Mouse (Mus musculus) limb, embryonic 10.5 days (tissue): ENCODE measurements at regions not wholly inside any gene's neighbourhood (a gene's known extent, or its start where the extent isn't known, plus 50 kb on each side); places are given as distances from the start of the nearest gene placed in this dataset.
"Not testable (repeated sequence)": the region's sequence is repeated elsewhere in the genome, so short reads cannot be mapped to it uniquely, and the experiment has no call there.

ENCODE experiments used
- DNase-seq: peaks from one replicate; pipeline ENCODE4 v3.0.0-alpha.2; 2017; ENCODE audit warnings: low spot score
- H3K27ac ChIP-seq: fragments of 300-500 bp; sonication (generic); 2 replicates; pipeline ENCODE4 v1.5.1; 2016; ENCODE audit warnings: mild to moderate bottlenecking
- H3K27me3 ChIP-seq: fragments of 300-500 bp; sonication (generic); 2 replicates; pipeline ENCODE4 v1.6.1; 2016; ENCODE audit warnings: low read depth, mild to moderate bottlenecking; ENCODE audit not compliant: poor library complexity, severe bottlenecking
- H3K36me3 ChIP-seq: fragments of 300-500 bp; sonication (generic); 2 replicates; pipeline ENCODE4 v1.6.1; 2016; ENCODE audit warnings: mild to moderate bottlenecking, moderate library complexity
- H3K4me1 ChIP-seq: fragments of 300-500 bp; sonication (generic); 2 replicates; pipeline ENCODE4 v1.6.1; 2016
- H3K4me3 ChIP-seq: fragments of 300-500 bp; sonication (generic); 2 replicates; pipeline ENCODE4 v1.5.1; 2016; ENCODE audit warnings: mild to moderate bottlenecking, moderate library complexity
- H3K9me3 ChIP-seq: fragments of 300-500 bp; sonication (generic); replicated peaks from 2 replicates; pipeline ENCODE4 v1.6.1; 2016; ENCODE audit warnings: mild to moderate bottlenecking
- WGBS: fragments of 180-500 bp; shearing (Covaris S2); methylation state at CpG from one replicate; pipeline ENCODE4 v1.1.7; 2016; 5-methylcytosine and 5-hydroxymethylcytosine counted together

DNA sequence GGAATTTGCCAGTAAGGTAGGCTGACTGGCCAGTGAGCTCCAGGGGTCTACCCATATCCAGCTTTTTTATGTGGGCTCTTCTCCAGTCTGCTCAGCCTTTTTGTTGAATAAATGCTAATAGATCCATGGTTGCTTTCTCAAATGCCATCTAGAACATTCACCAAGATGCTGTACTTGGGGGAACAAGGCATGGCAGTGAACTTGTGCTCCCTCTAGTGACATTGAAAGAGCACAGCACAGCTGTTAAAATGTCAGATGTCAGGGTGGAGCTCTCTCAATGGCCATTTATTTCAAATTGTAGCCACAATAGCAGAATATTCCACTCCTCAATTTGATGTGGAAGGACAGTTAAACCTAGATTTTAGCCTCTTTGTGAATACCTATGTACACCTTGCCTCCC is 86.3 kb downstream of the Kcnk1 start:
- Histone ChIP-seq H3K4me1 (no peaks in the 10 kb centered on the region), H3K4me3 (no peak overlapping the region), H3K36me3 (no peaks in the 10 kb centered on the region), H3K27me3 (no peaks in the 10 kb centered on the region), H3K27ac (no peak overlapping the region), H3K9me3 (no peaks in the 10 kb centered on the region)
- no peak for DNase-seq

DNA sequence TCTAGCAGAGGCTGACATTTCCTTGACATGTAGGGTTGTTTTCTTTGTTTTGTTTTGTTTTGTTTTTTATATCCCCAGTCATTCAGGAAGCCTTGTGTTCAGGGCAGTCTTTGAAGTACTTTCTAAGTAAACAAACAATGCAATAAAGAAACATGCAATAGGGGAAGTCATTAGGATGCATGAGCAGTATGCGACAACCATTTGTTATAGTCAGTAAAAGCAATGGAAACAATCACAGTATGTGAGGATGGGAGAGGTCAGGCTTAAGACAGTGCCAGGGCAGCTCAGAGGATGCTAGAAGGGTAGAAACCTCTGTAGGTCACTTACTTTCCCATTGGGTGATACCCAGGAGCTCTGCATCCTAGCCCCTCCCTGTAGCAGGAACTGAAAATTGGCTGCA is 87.9 kb downstream of the Kcnk1 start:
- Histone ChIP-seq H3K27ac (no peak overlapping the region), H3K4me1 (no peaks in the 10 kb centered on the region), H3K4me3 (no peak overlapping the region), H3K36me3 (no peaks in the 10 kb centered on the region), H3K9me3 (no peaks in the 10 kb centered on the region), H3K27me3 (no peaks in the 10 kb centered on the region)
- WGBS = 77% methylated on average over 1 of the region's 1 CpGs
- DNase-seq = no peak

GRCm38 (mm10) chr8:126090772-126091171 is 95.8 kb downstream of the Kcnk1 start:
- Histone ChIP-seq H3K27ac (no peak overlapping the region), H3K9me3 (no peaks in the 10 kb centered on the region), H3K27me3 (no peaks in the 10 kb centered on the region), H3K4me1 (no peaks in the 10 kb centered on the region), H3K36me3 (no peaks in the 10 kb centered on the region), H3K4me3 (no peak overlapping the region)
- WGBS = 67% methylated on average over 1 of the region's 1 CpGs
- no peak for DNase-seq

GRCm38 (mm10) chr8:126094005-126094404 is 99.0 kb downstream of the Kcnk1 start:
- Histone ChIP-seq H3K4me3 (no peak overlapping the region), H3K27ac (no peak overlapping the region), H3K4me1 (peaks cover 11% of the 10 kb centered on the region), H3K9me3 (no peaks in the 10 kb centered on the region), H3K27me3 (no peaks in the 10 kb centered on the region), H3K36me3 (no peaks in the 10 kb centered on the region)
- DNase-seq = no peak
- WGBS = 79% methylated on average over 2 of the region's 2 CpGs

DNA sequence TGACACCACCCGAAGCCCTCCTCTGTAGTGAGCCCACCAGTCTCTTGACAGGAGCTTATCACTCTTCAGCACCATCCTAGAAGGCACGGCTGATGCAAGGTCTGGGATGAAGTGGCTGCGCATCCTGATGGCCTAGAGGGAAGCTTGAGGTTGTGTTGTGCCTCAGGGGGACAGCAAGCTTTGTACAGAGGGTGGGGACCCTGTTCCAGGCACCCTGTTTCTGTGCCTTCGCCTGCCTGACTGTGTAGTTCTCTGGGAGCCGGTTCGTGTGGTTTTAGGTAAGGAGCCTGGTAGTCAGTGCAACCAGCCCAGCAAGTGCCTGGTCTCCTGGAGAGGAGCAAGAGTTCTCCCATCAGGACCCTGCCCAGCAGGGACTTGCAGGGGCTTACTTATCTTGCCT is 101.1 kb downstream of the Kcnk1 start:
- Histone ChIP-seq H3K36me3 (no peaks in the 10 kb centered on the region), H3K9me3 (no peaks in the 10 kb centered on the region), H3K27ac (no peak overlapping the region), H3K4me1 (peaks cover 11% of the 10 kb centered on the region), H3K4me3 (no peak overlapping the region), H3K27me3 (no peaks in the 10 kb centered on the region)
- DNase-seq = no peak
- 77% methylated on average over 6 of the region's 6 CpGs for WGBS

DNA sequence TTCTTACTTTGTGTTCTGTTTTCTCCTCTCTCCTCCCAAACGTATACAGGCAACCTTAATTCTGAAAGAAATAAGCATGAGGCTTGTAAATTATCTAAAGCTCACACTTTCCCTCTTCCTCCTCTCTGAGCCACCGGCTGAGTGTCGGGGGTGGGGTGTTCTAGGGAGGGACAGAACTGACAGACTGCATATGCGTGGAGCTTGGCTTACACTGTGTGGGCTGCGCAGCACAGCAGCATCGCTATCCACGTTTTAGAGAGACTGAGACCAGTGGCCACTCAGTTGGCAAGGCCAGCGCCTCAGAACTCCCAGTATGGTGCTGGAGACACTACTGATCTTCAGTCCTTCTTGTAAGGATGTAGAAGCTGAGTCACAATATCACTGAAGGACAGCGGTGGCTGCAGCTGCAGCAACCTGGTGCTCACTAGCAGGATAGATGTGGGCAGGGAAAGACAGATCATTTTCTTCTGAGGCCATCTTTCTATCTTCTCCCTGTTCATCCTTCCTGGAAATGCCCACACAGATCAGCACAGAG is 101.7 kb downstream of the Kcnk1 start:
- WGBS = 72% methylated on average over 9 of the region's 9 CpGs

GRCm38 (mm10) chr8:126098886-126099285 is 103.9 kb downstream of the Kcnk1 start:
- Histone ChIP-seq H3K27me3 (no peaks in the 10 kb centered on the region), H3K27ac (no peak overlapping the region), H3K36me3 (no peaks in the 10 kb centered on the region), H3K4me3 (no peak overlapping the region), H3K4me1 (peaks cover 11% of the 10 kb centered on the region), H3K9me3 (no peaks in the 10 kb centered on the region)
- DNase-seq = no peak
- 88% methylated on average over 6 of the region's 6 CpGs for WGBS

More for the DNA sequence above, 101.7 kb downstream of the Kcnk1 start:
- H3K36me3 ChIP-seq = no peaks in the 10 kb centered on the region
- H3K27me3 ChIP-seq = no peaks in the 10 kb centered on the region
- no peak for DNase-seq
- no peak overlapping the region for H3K27ac ChIP-seq
- H3K9me3 ChIP-seq = no peaks in the 10 kb centered on the region
- H3K4me1 ChIP-seq = peaks cover 11% of the 10 kb centered on the region
- no peak overlapping the region for H3K4me3 ChIP-seq

DNA sequence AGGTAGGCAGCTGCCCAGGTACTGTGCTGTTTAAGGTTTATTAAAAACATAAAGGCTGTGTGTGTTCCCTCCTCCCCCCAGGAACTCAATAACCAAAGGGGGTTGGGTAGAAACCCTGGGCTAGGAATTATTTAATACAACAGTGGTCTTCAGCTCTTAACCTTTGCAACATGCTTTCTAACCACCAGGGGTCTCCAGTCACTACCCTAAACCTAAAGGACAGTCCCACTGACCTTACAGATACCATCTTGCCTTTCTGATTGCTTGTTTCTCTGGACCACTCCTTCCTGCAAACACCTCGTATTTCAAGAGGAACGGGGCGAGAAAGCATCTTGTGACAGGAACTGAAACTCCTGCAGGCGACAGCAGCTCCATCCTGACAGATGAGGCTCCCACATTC is 104.9 kb downstream of the Kcnk1 start:
- H3K27me3 ChIP-seq = no peaks in the 10 kb centered on the region
- H3K9me3 ChIP-seq = no peaks in the 10 kb centered on the region
- WGBS = 67% methylated on average over 4 of the region's 4 CpGs
- H3K4me3 ChIP-seq = no peak overlapping the region
- no peaks in the 10 kb centered on the region for H3K36me3 ChIP-seq
- no peak for DNase-seq
- no peak overlapping the region for H3K27ac ChIP-seq
- peaks cover 11% of the 10 kb centered on the region for H3K4me1 ChIP-seq

DNA sequence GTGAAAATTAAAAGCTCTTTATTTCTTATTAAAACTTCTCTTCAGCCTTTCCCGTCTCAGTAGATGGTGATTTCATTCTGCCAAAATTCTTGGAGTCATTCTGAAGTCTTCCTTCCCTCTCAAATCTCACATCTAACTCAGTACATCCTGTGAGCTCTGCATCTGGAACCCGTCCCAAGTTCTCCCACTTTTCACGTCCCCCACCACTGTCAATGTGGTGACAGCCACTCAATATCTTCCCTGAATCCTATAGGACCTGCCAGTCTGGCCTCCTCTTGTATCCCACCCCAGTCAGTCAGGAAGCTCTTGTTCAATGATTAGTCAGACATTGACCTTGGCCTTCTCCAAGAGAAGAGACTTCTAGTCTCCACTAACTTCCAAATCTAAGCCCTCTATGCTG is 110.1 kb downstream of the Kcnk1 start:
- 81% methylated on average over 3 of the region's 3 CpGs for WGBS

GRCm38 (mm10) chr8:126126041-126126440 is 131.1 kb downstream of the Kcnk1 start:
- no peaks in the 10 kb centered on the region for H3K4me1 ChIP-seq
- H3K4me3 ChIP-seq = no peak overlapping the region
- 84% methylated on average over 6 of the region's 6 CpGs for WGBS
- H3K9me3 ChIP-seq = no peaks in the 10 kb centered on the region
- no peak for DNase-seq
- no peaks in the 10 kb centered on the region for H3K27me3 ChIP-seq
- no peaks in the 10 kb centered on the region for H3K36me3 ChIP-seq
- H3K27ac ChIP-seq = no peak overlapping the region

More for the DNA sequence above, 110.1 kb downstream of the Kcnk1 start:
- Histone ChIP-seq H3K36me3 (no peaks in the 10 kb centered on the region), H3K4me1 (no peaks in the 10 kb centered on the region), H3K27me3 (no peaks in the 10 kb centered on the region), H3K27ac (no peak overlapping the region), H3K9me3 (no peaks in the 10 kb centered on the region), H3K4me3 (no peak overlapping the region)
- no peak for DNase-seq

DNA sequence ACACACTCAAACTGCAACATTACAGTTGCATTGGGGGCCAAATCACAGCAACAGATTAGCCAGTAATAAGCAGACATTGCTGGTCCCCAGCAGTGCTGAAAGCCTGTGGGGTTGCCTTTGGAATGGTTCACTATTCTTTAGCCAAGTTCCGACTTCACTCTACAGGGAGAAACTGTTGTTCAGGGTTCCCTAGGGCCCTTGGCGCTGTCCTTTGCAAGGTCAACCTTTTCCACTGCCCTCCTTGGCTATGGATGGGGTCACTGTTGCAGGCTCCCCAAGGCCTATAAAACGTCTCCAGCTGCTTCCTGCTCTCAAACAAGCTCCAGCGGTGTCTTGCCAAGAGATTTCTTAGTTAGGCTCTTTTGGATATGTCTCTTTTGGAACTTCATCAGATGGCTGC is 137.1 kb downstream of the Kcnk1 start:
- DNase-seq = no peak
- Histone ChIP-seq H3K9me3 (no peaks in the 10 kb centered on the region), H3K27me3 (0 out of 2 replicates have a peak, but pooled peaks cover 4% of the 10 kb centered on the region), H3K4me3 (no peak overlapping the region), H3K36me3 (no peaks in the 10 kb centered on the region), H3K27ac (no peak overlapping the region), H3K4me1 (no peaks in the 10 kb centered on the region)
- WGBS = 77% methylated on average over 4 of the region's 4 CpGs

- 96% methylated on average over 4 of the region's 4 CpGs for WGBS
- H3K27me3 ChIP-seq, H3K27ac ChIP-seq, DNase-seq, H3K4me3 ChIP-seq, H3K9me3 ChIP-seq, H3K4me1 ChIP-seq, H3K36me3 ChIP-seq: not testable (repeated sequence)
These were observed 137.9 kb downstream of the Kcnk1 start for GRCm38 (mm10) chr8:126132918-126133317.

DNA sequence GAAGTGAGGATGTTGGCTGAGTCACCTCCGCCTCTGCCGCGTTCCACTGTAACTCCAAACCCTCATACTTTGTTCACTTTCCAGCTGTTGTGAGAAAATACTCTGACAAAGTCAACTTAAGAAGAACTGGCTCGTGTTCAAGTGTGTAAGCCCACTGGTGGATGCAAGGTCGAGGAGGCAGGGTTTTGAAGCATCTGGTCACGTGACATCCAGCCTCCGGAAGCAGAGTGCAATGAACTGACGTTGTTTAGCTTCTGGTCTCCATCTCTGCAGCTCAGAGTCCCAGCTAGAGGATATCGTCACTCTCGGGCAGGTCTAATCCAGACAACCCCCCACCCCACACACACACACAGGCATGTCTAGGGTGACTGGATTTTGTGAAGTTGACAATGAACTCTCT is 140.1 kb downstream of the Kcnk1 start:
- WGBS = 77% methylated on average over 10 of the region's 10 CpGs
- Histone ChIP-seq H3K36me3 (no peaks in the 10 kb centered on the region), H3K4me3 (no peak overlapping the region), H3K27me3 (peaks cover 32% of the 10 kb centered on the region), H3K4me1 (peaks cover 12% of the 10 kb centered on the region), H3K9me3 (no peaks in the 10 kb centered on the region), H3K27ac (no peak overlapping the region)
- no peak for DNase-seq

- H3K36me3 ChIP-seq = no peaks in the 10 kb centered on the region
- WGBS = 84% methylated on average over 3 of the region's 3 CpGs
- no peak for DNase-seq
These were observed 140.6 kb downstream of the Kcnk1 start for GRCm38 (mm10) chr8:126135573-126135972.

More at GRCm38 (mm10) chr8:126135573-126135972, 140.6 kb downstream of the Kcnk1 start:
- Histone ChIP-seq H3K9me3 (no peaks in the 10 kb centered on the region), H3K4me1 (peaks cover 12% of the 10 kb centered on the region), H3K4me3 (no peak overlapping the region), H3K27me3 (peaks cover 36% of the 10 kb centered on the region), H3K27ac (no peak overlapping the region)
